Mouse (Mus musculus) left cerebral cortex, adult 8-10 months (tissue): ENCODE measurements at regions not wholly inside any gene's neighbourhood (a gene's known extent, or its start where the extent isn't known, plus 50 kb on each side); places are given as distances from the start of the nearest gene placed in this dataset.
"Not testable (repeated sequence)": the region's sequence is repeated elsewhere in the genome, so short reads cannot be mapped to it uniquely, and the experiment has no call there.

Source experiments
- DNase-seq, 2 experiments: peaks; one replicate each; pipeline ENCODE4 v3.0.0; 2022; ENCODE audit warnings: low spot score in 2 of 2

DNA sequence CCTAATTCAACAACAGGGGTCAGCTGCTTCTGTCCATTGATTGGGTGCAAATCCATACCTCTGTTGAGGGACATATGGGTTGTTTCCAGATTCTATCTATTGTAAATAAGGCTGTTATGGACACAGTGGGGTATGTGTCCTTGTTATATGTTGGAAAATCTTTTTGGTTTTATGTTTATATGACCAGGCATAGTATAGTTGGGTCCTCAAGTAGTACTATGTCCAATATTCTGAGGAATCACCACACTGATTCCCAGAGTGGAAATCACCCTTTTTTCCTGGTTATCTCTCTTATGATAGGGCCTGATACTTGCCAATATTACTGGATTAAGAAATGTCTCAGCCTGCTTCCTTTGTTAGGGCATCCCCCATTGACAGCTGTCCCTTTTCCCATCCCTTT lies 1471.0 kb downstream of the Kcnt2 start:
- DNase-seq: no peak

DNA sequence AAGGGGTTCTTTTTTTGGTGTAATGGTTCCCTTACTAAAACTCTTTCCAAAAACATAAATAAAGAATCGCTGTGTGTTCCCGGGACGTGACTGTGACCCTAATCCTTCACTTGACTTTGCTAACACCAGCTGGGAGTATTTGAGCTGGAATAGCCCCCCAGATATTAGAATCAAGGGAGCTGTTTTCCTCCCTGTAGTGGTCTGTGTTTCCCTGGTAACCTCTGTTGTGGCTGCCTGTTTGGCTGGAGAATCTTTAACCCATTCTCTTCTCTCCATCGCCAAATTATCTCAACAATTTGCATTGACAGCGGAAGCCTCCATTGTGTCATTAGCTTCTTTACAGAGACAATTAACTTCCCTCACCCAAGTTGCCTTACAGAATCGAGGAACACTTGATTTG lies 1471.6 kb downstream of the Kcnt2 start:
- DNase-seq: no peak

- no peak for DNase-seq
Observed at GRCm38 (mm10) chr1:141741299-141741698, 1495.3 kb downstream of the Kcnt2 start.

GRCm38 (mm10) chr1:141776059-141776458 lies 1530.1 kb downstream of the Kcnt2 start:
- no peak for DNase-seq

GRCm38 (mm10) chr1:141783367-141783766 lies 1537.4 kb downstream of the Kcnt2 start:
- DNase-seq: peak; percentile 1 to 6

- no peak for DNase-seq
Observed at GRCm38 (mm10) chr1:141813315-141814158, 1567.6 kb downstream of the Kcnt2 start.

DNA sequence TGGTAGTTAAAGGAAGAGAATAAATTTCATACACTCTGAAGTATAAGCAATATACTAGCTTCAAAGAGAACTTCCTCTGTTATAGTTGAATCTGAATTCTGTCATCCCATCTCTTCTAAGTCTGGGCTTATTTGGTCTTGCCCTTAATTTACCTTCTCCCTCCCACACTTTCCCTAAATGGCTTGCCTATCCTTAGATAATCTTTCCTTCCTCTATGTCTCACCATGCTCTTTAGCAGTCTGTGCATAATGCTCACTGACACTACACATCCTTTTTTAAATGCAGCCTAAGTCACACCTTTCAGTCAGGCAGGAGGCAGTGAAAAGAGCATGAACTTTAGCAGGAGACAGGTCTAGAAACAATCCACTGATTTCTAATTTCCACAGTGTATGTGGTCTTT lies 1585.5 kb downstream of the Kcnt2 start:
- peak in 1 of 2 experiments; percentile 12 for DNase-seq

- no peak for DNase-seq
Observed at GRCm38 (mm10) chr1:141842547-141842946, 1596.6 kb downstream of the Kcnt2 start.

DNA sequence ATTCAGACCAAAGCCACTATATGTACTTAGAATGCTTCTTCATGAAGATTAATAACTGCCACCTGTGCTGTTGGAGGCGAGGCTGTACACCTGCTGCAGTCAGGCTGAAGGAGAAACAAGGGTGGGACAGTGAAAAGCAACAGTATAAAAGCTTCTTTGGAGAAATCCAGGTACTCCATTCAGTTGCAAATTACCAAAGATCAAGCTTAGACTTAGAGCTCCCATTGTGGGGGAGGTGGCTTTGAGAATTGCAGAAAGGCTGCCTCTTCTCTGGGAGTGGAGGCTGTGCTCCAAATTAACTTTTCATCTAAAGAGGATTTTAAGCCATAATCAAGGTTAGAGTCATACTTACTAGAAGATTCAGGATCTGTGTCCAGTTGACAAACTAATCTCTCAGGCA lies 1607.9 kb downstream of the Kcnt2 start:
- not testable (repeated sequence) for DNase-seq

- DNase-seq: no peak
Observed at GRCm38 (mm10) chr1:141884356-141884755, 1638.4 kb downstream of the Kcnt2 start.

GRCm38 (mm10) chr1:141897924-141898455 lies 1652.0 kb downstream of the Kcnt2 start:
- no peak for DNase-seq

GRCm38 (mm10) chr1:141911714-141912398 lies 1665.9 kb downstream of the Kcnt2 start:
- DNase-seq: no peak

DNA sequence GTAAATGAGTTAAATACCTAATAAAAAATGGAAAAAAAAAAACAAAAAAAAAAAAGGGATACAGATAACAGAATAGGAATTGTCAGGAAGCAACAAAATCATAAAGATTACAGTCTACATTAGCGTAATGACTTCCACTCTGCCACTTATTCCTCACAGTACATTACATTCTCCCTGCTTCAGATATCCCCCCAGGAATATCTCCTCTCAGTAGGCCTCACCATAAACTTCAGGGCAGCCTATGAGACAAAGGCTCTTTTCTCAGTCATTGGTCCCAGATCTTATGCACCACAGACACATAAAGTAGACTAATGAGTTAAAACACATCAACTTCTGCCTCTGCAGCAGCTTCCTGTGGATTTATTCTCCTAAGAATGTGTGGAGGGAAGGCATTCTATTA lies 1680.2 kb downstream of the Kcnt2 start:
- no peak for DNase-seq

DNA sequence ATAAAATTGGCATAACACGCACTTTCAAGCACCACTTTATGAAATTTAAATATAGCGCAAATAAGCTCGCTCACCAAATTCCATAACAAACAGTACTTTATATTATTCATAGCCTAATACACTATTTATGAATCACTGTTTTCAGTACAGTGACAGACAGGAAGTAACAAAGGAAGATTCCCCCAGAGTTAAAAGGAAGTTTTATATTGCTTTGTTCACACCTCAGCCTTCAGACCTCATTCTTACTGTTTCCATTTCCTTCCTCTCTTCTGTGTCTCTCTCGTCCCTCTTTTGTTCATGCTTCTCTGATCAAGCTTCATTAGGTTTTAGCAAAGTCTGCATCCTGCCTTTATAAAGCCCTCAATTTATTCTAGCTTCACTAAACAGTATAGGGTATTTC lies 1680.8 kb downstream of the Kcnt2 start:
- no peak for DNase-seq

GRCm38 (mm10) chr1:141948055-141948454 lies 1692.4 kb upstream of the B3galt2 start:
- no peak for DNase-seq

- no peak for DNase-seq
Observed at GRCm38 (mm10) chr1:141954323-141954867, 1686.1 kb upstream of the B3galt2 start.

DNA sequence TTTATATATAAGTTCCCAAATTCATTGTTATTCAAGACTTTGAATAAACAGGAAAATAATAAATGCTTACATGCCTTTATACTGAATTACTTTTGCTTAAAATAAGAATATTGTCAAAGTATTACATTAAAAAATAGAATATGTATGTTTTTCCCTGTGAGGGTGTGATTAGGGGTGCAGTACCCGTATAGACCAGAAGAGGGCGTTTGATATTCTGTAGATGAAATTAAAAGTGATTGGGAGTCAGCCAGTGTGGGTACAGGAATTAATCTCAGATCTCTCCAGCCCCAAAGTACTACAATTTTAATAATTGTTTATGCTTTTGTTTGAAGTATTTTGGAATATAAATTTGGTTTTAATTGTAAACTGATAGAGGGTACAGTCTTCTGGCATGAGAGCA lies 1678.7 kb upstream of the B3galt2 start:
- no peak for DNase-seq

GRCm38 (mm10) chr1:141968133-141968532 lies 1672.3 kb upstream of the B3galt2 start:
- no peak for DNase-seq

DNA sequence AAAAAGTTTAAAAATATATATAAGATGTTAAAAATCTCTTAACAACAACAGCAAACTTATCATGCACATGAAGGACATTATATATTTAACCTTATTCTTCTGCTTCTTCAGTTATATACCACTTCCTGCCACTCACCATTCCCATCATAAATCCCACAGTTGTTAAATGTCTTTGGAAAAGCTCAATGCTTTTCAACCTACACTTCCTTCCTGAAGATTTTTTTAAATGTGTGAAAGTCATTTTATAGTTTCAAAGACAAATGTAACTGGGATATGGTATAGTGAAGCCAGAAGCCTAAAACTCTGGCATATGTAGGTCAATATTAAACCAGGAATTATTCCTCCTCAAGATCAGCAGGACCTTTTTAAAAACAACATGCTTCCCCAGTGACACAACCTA lies 1666.1 kb upstream of the B3galt2 start:
- DNase-seq: no peak

DNA sequence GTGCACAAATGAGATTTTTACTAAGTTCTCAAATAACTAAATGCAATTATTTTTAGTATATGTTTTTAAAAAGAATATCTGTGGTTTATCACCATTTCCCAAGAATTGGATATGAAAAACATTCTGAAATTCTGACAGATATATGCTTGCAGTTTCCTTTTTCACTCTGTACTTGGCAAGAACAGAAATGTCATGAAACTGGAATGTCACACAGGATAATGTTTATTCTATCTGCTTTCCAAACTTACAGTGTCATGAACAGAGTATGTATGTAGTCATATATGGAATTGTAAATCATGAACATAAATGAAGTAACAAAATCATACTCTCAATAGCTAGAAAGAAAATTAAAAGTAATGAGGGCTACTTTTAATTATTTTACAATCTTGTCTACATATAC lies 1640.7 kb upstream of the B3galt2 start:
- DNase-seq: no peak

GRCm38 (mm10) chr1:142000335-142000734 lies 1640.1 kb upstream of the B3galt2 start:
- DNase-seq: no peak

GRCm38 (mm10) chr1:142006316-142006715 lies 1634.1 kb upstream of the B3galt2 start:
- no peak for DNase-seq
